Mouse (Mus musculus) limb, embryonic 14.5 days (tissue): ENCODE data around the gene Tymp. TPM values are rescaled to one million over a fixed set of nuclear protein-coding genes. Genes with fewer than 3 reads are reported as not detected.

Experiments
- ATAC-seq: fragments of 200-750 bp; cut with Nextera tagmentation; 2 replicates; pipeline ENCODE4 v1.8.0; 2017; ENCODE audit warnings: low read depth, moderate number of reproducible peaks, moderate TSS enrichment; ENCODE audit not compliant: low FRiP score
- DNase-seq: peaks from one replicate; pipeline ENCODE4 v3.0.0-alpha.2; 2015; ENCODE audit warnings: low spot score
- H3K27ac ChIP-seq: fragments of 300-500 bp; sonication (generic); replicated peaks from 2 replicates; pipeline ENCODE4 v1.5.1; 2014; ENCODE audit warnings: low read depth, mild to moderate bottlenecking, low read length, moderate library complexity, mixed read lengths
- H3K27me3 ChIP-seq: fragments of 300-500 bp; sonication (generic); 2 replicates; pipeline ENCODE4 v1.6.1; 2014; ENCODE audit warnings: low read length, mixed read lengths; ENCODE audit not compliant: control insufficient read depth, insufficient read depth
- H3K36me3 ChIP-seq: fragments of 300-500 bp; sonication (generic); 2 replicates; pipeline ENCODE4 v1.6.1; 2014; ENCODE audit warnings: mild to moderate bottlenecking, low read length, moderate library complexity, mixed read lengths; ENCODE audit not compliant: control insufficient read depth, insufficient read depth
- H3K4me1 ChIP-seq: fragments of 300-500 bp; sonication (generic); 2 replicates; pipeline ENCODE4 v1.6.1; 2014; ENCODE audit warnings: antibody characterized with exemption, low read length, mixed read lengths; ENCODE audit not compliant: control insufficient read depth, insufficient read depth
- H3K4me2 ChIP-seq: fragments of 300-500 bp; sonication (generic); replicated peaks from 2 replicates; pipeline ENCODE4 v1.6.1; 2014; ENCODE audit warnings: low read depth, mild to moderate bottlenecking, low read length, moderate library complexity; ENCODE audit not compliant: severe bottlenecking
- H3K4me3 ChIP-seq: fragments of 300-500 bp; sonication (generic); replicated peaks from 2 replicates; pipeline ENCODE4 v1.5.1; 2014; ENCODE audit warnings: low read length
- H3K9ac ChIP-seq: fragments of 300-500 bp; sonication (generic); 2 replicates; pipeline ENCODE4 v1.6.1; 2014; ENCODE audit warnings: mild to moderate bottlenecking, low read depth, low read length, moderate library complexity; ENCODE audit not compliant: severe bottlenecking
- H3K9me3 ChIP-seq: fragments of 300-500 bp; sonication (generic); 2 replicates; pipeline ENCODE4 v1.6.1; 2016; ENCODE audit warnings: low read length; ENCODE audit not compliant: control insufficient read depth
- POLR2A ChIP-seq: fragments of 200-500 bp; IDR thresholded peaks from 2 replicates; pipeline ENCODE4 v1.8.0; 2012; ENCODE audit warnings: inconsistent platforms, mild to moderate bottlenecking, moderate library complexity, borderline replicate concordance; ENCODE audit not compliant: insufficient read depth, insufficient read length; ENCODE audit errors: extremely low read depth
- WGBS: fragments of 180-500 bp; shearing (Covaris S2); extraction: QIAGEN DNeasy Blood & Tissue Kit; methylation state at CpG from one replicate; pipeline ENCODE4 v1.1.7; 2014; 5-methylcytosine and 5-hydroxymethylcytosine counted together
- polyA plus RNA-seq, 2 experiments: library from polyadenylated mRNA; depleted of rRNA in 1 of 2; stranded (reverse) in 1 of 2; unstranded in 1 of 2; fragments of >200 nt; fragmentation: Nextera tagmentation in 1 of 2; extraction: Ambion mirVana in 1 of 2; gene quantifications; 2 replicates each; pipeline versions ENCODE4 v1.2.1 to v1.2.3; 2012 to 2014

The Tymp gene
- polyA plus RNA-seq, 2 experiments: 1.3 to 2.0 TPM

- DNase-seq (peak; percentile 79), ATAC-seq (peak; percentile 82)
- peaks cover 39% of the 10 kb centered on the region for H3K36me3 ChIP-seq
- peak within 1 kb of the TSS; percentile 86 for H3K27ac ChIP-seq
- peak within 1 kb of the TSS; percentile 91 for H3K4me2 ChIP-seq
- peak within 1 kb of the TSS; percentile 74 for H3K9ac ChIP-seq
- peaks cover 16% of the 10 kb centered on the region for H3K4me1 ChIP-seq
- H3K27me3 ChIP-seq: peaks cover 31% of the 10 kb centered on the region
- WGBS: under 1% methylated on average over 38 of the region's 42 CpGs
- no peaks in the 10 kb centered on the region for H3K9me3 ChIP-seq
- TF ChIP-seq POLR2A: 0 out of 2 replicates have a peak, but pooled peaks have one; percentile 21
- H3K4me3 ChIP-seq: peak within 1 kb of the TSS; percentile 71
Observed at GRCm38 (mm10) chr15:89373762-89374248, 3.0 kb downstream of the Tymp start, which contains the start of gene Sco2. Gene Sco2, minus strand, starts transcription at chr15:89373846.

GRCm38 (mm10) chr15:89373027-89373761 is 3.6 kb downstream of the Tymp start:
- Histone ChIP-seq H3K36me3 (peaks cover 45% of the 10 kb centered on the region), H3K27me3 (peaks cover 24% of the 10 kb centered on the region), H3K9me3 (no peaks in the 10 kb centered on the region), H3K9ac (peak overlapping the region; percentile 74), H3K27ac (peak overlapping the region; percentile 86), H3K4me3 (peak overlapping the region; percentile 71), H3K4me1 (peaks cover 12% of the 10 kb centered on the region), H3K4me2 (peak overlapping the region; percentile 91)
- peak; percentile 69 for ATAC-seq
- no peak for TF ChIP-seq POLR2A
- 2% methylated on average over 35 of the region's 35 CpGs for WGBS
- peak; percentile 72 for DNase-seq

GRCm38 (mm10) chr15:89372536-89372935 is 4.3 kb downstream of the Tymp start:
- ATAC-seq (no peak), DNase-seq (no peak)
- WGBS: 84% methylated on average over 7 of the region's 7 CpGs
- Histone ChIP-seq H3K9ac (no peak overlapping the region), H3K27me3 (peaks cover 18% of the 10 kb centered on the region), H3K4me3 (peak overlapping the region; percentile 71; the same call in 1 of the 2 replicates), H3K4me2 (peak overlapping the region; percentile 91), H3K4me1 (peaks cover 9% of the 10 kb centered on the region; the same call in 1 of the 2 replicates), H3K9me3 (no peaks in the 10 kb centered on the region), H3K36me3 (peaks cover 52% of the 10 kb centered on the region), H3K27ac (no peak overlapping the region)
- no peak for TF ChIP-seq POLR2A

DNA sequence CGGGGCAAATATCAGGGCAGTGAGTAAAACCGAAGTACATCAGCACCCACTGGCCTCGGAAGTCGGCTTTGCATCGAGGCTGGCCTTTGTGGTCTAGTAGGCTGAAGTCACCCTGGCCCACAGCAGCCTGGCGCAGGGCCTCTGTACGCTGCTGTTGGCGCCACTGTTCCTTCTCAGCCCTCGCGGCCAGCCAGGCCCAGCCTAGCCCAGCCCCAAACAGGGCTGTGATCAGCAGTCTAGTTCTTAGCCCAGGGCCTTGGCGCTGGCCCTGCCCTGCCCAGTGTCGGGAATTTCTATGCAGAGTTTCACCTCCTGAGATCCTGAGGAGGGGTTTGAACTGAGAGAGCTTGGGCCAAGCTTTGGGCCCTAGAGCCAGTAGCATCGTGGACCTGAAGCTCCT is 4.8 kb downstream of the Tymp start:
- no peak for TF ChIP-seq POLR2A
- WGBS: 90% methylated on average over 13 of the region's 13 CpGs
- Histone ChIP-seq H3K36me3 (peaks cover 57% of the 10 kb centered on the region), H3K9me3 (no peaks in the 10 kb centered on the region), H3K9ac (no peak overlapping the region), H3K27me3 (peaks cover 13% of the 10 kb centered on the region), H3K27ac (no peak overlapping the region), H3K4me3 (no peak overlapping the region), H3K4me2 (no peak overlapping the region), H3K4me1 (peaks cover 9% of the 10 kb centered on the region; the same call in 1 of the 2 replicates)
- DNase-seq (no peak), ATAC-seq (no peak)

- no peak overlapping the region for H3K4me3 ChIP-seq
- H3K4me2 ChIP-seq: no peak overlapping the region
- H3K27me3 ChIP-seq: no peaks in the 10 kb centered on the region
- peaks cover 97% of the 10 kb centered on the region for H3K36me3 ChIP-seq
- no peak for TF ChIP-seq POLR2A
- H3K4me1 ChIP-seq: no peaks in the 10 kb centered on the region
- 96% methylated on average over 4 of the region's 4 CpGs for WGBS
- H3K9ac ChIP-seq: no peak overlapping the region
- ATAC-seq (no peak), DNase-seq (no peak)
- H3K27ac ChIP-seq: no peak overlapping the region
- no peaks in the 10 kb centered on the region for H3K9me3 ChIP-seq
Observed at GRCm38 (mm10) chr15:89365141-89365551, 11.7 kb downstream of the Tymp start.
